Mouse (Mus musculus) erythroid progenitor cell, adult 5-6 weeks (primary cell): ENCODE results near the gene Fam49a. TPM values are rescaled to one million over a fixed set of nuclear protein-coding genes. Genes with fewer than 3 reads are reported as not detected.
"Not testable (repeated sequence)": the region's sequence is repeated elsewhere in the genome, so short reads cannot be mapped to it uniquely, and the experiment has no call there.

ENCODE experiments used
- ATAC-seq: replicated peaks from 2 replicates; pipeline ENCODE4 v1.8.0; 2016; ENCODE audit warnings: moderate number of reproducible peaks, mild to moderate bottlenecking, moderate TSS enrichment, inconsistent platforms; ENCODE audit not compliant: poor library complexity, low FRiP score, severe bottlenecking
- total RNA-seq, 2 experiments: library from RNA; stranded (forward) in 1 of 2; stranded (reverse) in 1 of 2; fragments of 150-400 nt in 1 of 2; fragments of 186-747, 209-891 nt in 1 of 2; gene quantifications; 2 replicates each; pipeline versions ENCODE4 v1.2.3 to v1.2.4; 2015 to 2017; ENCODE audit warnings: low replicate concordance in 2 of 2

Fam49a gene
- total RNA-seq (2015; ENCODE audit: low replicate concordance) (7.6 and 13.4 TPM in 2 replicates), total RNA-seq (2017; ENCODE audit: low replicate concordance) (3.3 and 5.8 TPM in 2 replicates)

DNA sequence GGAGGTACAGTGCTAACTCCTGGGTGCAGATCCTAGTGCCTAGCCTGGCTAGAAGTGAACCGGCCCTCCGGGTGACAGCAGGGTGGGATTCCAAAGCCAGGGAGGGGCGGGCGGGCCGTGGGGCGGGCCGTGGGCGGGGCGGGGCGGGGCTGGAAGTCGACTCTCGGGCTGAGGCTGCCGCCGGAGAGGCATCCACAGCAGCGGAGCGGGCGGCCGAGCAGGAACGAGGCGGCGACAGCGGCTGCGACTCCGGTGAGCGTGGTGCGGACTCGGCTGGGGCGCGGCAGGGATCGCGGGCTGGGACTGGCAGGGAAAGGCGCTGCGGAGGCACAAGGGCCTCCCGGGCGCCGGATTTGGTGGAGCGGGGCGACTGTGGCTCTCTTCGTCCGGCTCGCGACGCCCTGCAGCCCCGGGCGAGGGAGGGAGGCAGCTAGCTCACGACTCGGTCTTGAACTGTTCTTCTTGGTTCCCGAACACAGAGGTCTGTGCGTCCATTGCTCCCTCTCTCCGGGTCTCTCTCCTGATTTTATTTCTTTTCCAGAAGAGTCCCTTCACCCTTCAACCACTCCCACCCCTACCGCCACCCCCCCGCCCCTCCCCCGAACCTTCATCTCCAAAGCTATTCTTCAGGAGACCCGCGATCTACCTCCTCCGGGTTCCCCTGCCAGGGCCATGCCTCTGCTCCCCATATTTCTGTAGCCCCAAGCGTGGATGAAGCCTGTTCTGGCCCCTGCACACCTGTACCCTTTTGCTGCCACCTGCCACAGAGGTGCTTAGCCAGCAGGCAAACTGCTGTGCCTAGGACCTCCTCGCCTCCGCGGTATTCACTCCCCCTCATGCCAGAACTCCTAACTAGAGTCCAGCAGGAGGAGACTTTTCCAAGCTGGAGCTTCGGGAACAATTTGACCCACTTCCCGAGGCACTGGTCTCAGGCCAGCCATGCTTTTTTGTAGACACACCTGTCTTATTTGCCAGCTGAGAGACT lies at the start of gene Fam49a:
Gene Fam49a (plus strand): TSS at position 153 of the 985 bp plus-strand sequence.
- no peak for ATAC-seq

DNA sequence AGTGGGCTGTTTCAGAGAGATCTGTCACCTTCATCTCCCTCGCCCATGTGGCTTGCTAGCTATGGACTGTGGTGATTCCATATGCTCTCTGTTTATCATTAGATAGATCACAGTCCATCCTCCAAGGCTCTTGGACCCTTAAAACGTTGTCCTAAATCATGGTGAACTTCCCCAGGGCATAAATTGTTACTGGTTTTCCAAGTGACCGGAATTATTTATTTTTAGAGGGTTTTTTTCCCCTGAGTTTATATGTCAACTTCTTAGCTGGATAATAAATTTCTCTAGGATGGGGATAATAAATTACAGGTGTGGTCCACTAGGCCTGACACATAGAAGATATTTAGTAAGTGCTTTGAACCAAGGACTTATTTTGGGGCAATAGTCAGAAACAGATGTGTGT lies 48.4 kb upstream of the Fam49a start:
- no peak for ATAC-seq

DNA sequence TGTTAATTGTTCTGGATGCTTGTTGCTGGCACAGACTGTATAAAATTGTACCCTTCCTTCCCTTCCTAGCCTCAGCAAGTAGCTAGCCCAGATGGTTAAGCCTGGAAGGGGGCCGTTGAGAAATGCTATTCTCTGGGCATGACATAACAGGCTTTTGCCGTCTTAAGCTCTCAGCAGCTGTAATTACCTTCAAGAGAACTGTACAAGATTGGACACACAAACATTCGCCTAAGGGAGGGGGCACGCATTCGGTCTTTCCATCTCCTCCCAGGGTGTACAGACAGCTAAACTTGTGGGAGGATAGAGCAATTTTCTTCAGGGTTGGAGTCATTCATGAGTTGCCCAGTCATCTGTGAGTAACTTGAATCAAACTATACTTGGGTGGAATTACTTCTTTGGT lies 43.0 kb upstream of the Fam49a start:
- no peak for ATAC-seq

DNA sequence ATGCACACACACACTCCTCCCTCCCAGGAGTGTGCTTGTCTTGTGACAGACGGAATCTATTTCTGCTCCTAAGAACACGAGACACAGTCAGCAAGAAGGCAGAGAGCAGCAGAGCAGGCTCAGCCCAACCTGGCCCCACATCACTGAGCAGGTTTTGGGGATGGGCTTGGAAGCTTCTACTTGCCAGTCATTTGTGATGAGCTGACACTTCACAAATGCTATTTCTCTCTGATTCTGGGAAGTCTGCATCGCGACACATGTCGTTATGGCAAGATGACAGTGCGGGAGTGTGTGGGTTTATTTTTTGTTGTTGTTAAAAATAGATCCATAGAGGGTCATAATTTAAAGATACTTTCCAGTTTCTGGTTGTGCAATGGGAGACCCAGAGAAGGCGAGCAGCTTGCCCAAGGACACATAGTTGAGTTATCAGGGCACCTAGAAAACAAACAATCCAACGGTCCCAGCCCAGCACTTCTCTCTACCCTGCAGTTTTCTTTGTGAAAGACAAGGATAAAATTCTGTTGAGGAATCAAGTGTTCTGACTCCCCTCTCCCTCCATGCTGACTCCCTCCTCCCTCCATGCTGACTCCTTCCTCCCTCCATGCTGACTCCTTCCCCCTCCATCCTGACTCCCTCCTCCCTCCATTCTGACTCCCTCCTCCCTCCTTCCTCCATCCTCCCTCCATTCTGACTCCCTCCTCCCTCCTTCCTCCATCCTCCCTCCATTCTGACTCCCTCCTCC lies 41.0 kb upstream of the Fam49a start:
- ATAC-seq, result no peak

DNA sequence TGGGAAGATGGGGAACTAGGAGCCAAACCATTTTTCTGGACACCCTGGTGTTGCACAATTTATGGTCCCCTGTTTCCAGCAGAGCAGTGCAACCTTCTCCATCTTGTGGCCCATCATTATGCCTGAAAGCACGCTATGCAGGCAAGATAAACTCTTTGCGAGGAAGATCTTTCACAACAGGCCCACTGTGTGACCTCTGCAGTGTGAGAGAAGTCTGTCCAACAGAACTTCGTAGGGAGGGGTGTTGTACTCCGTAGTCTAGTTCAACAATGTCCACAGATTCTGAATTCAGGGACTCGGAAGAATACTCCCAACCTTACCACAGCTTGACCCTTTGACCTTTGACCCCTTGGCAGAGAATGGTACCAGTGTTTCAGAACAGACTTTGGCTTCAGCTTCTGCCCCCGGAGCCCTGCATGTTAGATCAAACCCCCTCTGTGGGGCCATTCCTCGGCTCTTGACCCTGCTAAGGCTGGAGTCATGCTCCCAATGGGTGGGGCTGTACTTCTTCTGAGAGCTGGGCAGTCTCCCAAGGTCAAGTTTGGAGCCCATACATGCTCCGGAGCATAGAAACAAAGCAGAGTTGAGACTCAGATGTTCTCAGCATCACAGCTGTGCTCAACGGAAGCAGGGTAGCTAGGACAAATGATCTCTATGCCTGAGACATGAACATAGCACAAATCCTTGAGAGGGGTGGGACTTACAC lies 39.2 kb upstream of the Fam49a start:
- ATAC-seq, result no peak

DNA sequence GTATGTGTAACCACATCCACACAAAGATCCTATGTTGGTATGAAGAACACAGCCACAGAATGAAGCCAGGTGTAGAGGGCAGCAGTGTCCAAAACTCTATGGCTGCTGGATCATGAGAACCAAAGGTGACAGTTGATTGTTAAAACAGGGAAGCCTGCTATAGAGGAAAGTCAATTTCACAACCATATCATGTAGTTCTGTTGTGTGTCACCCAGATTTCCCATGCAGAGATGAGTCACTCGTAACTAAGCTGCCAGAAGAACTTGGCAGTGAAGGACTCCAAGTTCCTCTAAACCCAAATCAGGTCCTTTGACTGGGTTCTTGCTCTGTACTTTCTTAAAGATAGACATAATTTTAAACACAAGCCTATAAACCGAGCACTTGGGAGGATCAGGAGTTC lies 38.6 kb upstream of the Fam49a start:
- no peak for ATAC-seq

DNA sequence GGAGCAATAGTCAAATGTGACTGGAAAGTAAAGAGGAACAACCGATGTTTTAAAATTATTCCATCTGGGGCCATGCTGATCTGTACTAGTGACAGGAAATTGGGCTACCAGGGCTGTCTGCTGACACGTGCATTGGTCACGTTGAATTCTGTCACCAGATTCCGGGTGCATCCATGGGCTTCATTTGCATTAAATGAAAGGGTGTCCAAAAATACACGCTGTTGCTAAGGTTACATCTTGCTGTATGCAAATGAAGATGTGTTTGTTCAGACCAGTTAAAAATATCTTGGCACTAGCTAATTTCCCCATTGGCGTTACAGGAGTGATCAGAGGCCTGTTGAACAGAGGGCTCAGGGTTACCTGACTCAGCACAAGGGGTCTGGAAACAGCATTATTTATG lies 36.2 kb upstream of the Fam49a start:
- ATAC-seq, result no peak

DNA sequence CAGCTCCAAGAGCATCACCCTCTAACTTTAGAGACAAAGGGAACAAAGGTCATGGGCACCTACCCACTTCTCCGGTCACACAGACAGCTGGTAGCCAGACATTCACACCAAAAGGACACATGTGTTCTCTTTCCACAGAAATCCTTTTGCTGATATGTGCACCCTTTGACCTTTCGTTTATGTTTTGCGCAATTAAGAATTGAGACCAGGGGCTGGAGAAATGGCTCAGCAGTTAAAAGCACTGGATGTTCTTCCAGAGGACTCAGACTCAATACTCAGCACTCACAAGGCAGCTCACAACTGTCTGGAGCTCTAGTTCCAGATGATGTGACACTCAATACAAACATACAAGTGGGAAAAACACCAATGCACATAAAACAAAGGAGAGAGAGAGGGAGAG lies 34.3 kb upstream of the Fam49a start:
- ATAC-seq, result no peak

DNA sequence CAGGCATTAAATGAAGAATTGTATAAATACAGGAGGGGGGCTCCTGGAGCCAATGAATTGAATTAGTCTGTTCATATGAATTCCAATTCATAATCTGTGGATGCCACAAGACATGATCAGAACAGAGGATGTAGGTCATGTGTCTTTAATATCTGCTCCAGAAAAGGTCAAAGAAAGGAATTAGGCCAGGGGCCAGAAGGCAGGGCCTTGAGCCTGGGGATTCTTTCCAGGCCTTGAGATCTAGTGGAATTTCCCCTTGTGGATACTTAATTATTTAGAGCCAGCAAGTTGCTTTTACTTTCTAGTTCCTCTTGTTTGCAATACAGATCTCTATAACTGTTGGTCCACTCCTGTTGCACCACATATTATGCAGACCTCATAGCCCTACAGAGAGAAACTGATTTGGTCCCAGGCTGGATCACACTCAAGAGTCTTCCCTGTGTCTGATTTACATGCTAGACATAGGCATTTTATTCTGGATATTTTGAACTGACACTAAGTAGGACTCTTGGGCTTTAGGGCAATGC lies 31.8 kb upstream of the Fam49a start:
- ATAC-seq, result no peak

DNA sequence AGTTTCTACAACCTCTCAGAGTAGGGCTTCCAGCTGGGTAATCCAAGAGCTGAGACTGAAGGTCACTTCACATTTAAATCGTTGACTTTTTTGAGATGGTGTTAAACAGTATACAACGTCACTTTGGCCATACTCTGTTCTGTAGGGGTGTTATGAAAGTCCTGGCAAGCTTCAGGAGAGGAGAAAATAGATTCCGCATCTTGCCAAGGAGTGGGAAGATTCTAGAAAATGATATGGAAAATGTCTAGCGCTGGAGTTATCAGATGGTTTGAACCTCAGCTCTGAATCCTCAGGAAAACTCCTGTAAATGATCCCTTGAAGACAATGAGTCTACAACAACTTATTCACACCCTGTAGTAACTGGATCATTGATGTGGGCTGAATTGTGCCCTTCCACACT lies 29.8 kb upstream of the Fam49a start:
- no peak for ATAC-seq

DNA sequence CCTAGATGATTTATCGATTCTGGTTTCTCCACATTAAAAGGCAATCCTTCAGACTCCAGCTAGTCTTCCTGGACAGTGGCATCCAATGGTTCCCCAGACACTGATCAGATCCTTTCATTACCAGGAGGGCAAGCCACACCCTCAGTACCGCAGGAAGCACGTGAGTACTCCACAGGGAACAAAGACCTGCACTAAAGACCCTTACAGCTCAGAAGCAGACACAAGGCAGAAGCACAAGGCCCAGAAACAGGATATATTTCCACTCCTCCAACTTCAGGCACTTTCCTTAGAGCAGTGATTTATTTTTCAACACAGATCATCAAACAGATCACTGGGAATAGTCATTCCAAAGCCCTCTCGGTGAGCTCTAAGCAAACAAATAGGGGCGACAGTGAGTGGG lies 25.0 kb upstream of the Fam49a start:
- ATAC-seq, result no peak

DNA sequence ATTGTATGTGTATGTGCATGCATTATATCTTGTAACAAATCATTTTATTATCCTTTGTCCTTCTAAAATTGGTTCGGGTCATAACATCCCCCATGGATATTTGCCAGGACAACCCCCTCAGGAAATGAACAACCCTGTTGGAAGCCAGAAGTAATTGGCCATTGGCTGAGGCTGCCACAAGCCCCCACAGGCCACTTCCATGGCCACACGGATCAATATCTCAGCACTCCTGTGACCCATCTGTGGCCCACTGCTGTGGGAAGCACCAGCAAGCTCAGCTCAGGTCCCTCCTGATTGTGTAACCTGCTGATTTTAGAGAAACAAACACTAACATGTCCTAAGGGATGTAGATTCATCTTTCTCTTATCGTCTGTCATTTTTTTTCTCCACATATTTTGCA lies 22.4 kb upstream of the Fam49a start:
- ATAC-seq, result no peak

DNA sequence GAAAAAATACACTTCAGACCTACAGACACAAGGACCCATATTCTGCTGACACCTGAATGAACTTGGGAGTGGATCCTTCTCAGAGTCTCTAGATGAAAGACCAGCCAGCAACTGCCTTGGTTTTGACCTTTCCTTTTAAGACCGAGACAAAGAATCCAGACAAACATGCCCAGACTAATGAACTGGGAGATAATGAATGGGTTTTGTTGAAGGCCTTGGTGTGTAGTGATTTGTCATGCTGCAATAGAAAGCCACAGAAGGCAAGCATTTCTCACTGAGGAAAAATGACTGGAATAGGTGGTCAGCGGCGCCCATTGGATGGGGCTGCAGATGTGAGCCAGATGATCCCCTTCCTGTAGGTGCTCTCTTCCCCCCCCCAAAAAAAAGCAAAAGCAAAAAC lies 18.8 kb upstream of the Fam49a start:
- no peak for ATAC-seq

DNA sequence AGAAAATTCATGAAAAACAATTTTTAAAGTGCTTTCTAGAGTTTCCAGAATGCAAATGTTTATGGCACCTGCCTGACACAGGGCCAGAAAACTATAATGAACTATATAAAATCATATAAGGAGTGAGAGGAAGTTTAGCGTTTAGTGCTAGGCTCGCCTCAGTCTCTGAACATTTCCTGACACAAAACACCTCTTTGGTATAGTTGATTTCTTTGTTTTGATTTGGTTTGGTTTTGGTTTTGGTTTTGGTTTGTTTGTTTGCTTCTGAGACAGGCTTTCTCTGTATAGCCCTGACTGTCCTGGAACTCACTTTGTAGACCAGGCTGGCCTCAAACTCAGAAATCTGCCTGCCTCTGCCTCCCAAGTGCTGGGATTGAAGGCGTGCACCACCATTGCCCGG lies 14.9 kb upstream of the Fam49a start:
- not testable (repeated sequence) for ATAC-seq

DNA sequence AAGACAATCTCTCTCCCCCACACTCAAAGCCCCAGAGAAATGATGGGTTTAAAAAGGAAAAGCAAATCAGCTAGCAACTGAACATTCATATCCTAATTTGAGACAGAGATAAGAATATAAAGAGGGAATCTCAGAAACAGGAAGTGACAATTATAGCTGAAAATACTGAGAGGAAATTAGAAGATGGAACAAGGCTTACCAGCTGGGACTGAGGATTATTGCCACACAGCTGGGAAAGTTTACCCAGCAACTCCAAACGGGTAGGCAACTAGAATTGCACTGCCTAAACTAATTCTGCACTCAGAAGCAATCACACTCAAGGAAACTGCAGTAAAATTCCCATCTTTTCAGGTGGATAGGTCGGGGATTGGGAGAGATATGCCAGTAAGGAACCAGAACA lies 12.4 kb upstream of the Fam49a start:
- no peak for ATAC-seq

DNA sequence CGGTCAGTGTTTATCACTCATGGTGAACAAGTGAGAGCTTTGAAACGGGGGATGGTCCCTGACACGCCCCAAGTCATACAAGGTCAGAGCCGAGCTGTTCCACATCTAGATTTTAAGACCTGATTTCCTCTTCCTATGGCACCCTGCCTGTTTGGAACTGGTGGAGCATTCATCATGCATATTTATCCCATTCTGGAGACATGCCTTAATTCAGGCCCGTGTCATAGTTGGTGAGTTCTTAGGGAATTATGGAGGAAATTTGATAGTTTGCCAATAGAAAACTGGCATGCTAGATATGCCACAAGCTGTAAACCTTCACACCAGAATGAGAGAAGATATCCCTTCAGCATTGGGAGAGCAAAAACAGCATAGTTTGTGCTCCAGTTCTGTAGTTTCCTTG lies 8.4 kb upstream of the Fam49a start:
- no peak for ATAC-seq

DNA sequence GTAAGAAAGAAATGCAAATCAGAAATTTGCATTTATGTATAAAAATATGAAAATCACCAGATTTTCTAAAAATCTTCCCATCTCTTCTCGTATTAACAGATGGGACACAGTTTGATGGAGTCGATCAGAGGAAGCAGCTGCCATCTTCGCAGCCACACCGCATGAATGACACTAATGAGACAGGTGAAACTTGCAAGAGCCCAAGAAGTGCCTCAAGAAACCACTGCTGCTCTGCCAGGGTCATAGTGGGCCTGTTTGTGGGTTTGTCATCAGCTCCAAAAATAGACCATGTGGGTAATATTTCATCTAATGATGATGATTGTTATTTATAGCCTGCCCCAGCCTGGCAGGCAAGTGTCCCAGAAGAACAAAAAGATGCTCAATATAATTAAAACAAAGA lies 7.8 kb upstream of the Fam49a start:
- ATAC-seq, result no peak

DNA sequence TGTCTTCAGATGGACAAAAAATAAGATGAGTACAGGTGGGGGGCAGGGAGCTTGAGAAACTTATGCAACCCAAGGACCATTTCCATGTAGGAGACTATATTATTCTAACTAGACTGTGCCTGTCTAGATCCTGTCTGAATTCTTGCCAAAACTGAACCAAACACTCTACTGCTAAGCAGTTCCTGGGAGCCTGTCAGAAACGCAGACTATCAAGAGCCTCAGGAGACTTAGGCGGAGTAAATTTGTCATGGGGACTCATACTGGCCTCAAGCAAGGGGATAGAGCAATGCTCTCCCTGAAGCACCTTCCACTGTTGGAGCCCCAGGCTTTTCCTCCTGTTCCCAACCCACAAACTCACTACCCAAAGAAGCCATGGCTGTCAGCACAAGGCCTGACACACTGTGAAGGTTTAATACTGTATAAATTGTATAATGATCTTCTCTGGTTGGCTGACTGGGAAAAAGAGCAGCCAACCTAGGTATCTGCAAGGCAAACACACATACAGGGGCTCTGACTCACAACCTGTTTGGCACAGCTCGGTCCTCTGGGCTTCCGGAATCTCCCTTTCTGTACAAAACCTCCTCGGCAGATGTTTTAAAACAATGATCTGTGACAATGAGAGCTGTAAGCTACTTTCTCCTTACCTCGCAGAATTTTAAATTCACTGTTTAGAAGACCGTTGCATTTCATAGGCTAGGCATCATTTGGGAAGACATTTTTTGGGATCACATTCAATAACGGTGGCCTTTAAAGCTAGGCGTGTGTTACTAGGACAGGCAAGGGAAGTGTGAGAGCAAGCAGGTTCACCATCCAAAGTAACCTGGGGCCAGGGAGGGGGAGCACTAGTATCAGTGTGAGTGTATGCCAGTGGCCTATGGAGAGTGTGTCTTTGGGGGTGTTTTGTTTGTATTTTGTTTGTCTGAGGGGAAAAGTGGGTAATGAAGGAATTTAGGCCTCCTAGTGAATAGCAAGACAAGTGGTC lies 669 bp upstream of the Fam49a start:
- no peak for ATAC-seq

DNA sequence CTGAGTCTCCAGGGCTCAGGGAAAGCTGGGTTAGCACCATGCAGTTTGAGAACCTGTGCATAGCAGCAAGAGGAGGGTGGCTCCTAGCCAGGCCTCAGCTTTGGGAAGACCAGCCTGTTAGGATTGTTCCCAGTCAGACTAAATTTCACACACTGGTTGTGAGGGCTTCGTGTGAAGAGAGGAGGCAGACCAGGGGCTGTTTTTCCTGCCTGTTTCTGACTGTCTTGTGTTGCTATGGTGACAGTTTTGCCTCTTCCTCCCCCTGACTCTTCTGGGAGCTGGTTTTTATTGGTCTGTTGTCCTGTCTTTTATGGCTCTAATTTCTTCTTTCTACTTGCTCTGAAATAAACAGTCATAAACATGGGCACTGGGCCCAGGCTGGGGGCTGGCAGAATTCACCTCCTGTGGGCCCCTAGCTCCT lies 1.4 kb downstream of the Fam49a start:
- ATAC-seq, result no peak
